Mouse (Mus musculus): ENCODE data around the gene Hpca. TPM values are rescaled to one million over a fixed set of nuclear protein-coding genes. Genes with fewer than 3 reads are reported as not detected.

Hpca gene
- total RNA-seq, 4 experiments from 2014 or later, result 809 to 955 (median 872) TPM

DNA sequence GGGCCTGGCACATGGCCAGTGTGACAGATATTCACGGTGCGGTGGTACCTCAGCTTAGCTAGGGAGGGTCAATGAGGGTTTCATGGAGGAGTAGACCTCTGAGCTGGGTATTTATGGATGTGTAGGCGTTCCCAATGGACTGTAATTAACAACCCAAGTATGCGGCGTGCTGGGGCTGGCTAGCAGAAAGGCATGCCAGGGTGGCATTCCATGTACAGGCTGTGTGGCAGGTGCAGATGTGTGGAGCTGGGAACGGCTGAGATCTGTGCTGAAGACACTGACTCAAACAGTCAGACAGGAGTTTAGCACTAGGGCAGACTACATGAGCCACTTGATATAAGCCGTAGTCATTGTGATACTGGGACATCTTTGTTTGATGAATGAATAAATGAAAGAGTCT, 13.2 kb downstream of the Hpca start:
- DNase-seq (ENCODE audit: low spot score in 2 of 2), result no peak

DNA sequence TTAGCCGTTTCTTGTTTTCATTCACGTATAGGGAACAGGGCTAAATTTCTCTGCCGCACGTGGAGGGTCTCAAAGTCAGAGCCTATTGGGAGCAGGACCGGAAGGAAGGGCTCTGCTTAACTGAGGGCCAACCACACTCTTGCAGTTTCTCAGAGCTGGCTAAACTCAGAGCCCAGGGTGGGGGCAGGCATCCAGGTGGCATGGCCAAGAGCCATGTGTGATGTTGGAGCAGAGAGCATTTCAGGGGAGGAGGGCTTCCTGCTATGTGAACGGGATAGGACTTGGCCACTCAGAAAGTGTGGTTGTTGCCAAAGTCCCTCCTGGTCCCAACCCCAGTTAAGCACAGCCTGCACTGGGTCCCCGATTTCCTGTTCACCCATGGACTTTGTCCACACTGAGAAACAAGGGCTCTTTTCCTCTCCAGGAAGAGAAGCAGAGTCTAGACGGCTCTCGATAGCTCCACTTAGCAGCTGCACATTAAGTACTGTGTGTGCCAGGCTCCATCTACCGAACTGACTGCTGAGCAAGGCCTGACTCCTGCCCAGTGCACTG, 14.4 kb downstream of the Hpca start:
- no peak for DNase-seq (ENCODE audit: low spot score in 2 of 2)

- DNase-seq (ENCODE audit: low spot score in 2 of 2), result no peak
Measured at GRCm38 (mm10) chr4:129106073-129106472, 15.8 kb downstream of the Hpca start.

DNA sequence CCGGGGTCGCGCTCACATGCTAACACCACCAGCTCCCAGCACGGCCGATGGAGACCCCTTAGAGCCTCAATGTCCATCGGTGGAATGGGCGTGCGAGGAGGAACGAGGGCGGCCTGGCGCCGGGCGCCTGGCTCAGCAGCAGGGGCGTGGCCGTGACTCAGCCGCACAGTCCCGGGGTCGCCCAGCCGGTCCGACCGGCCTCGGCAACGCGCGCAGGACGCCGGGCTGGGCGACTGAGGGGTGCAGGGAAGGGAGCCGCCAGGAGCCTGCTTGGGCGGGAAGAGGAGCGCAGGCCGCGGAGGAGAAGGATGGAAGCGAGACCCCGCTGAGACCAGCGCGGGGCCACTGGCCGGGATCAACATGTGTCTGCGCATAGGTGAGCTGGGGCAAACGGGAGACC, 16.5 kb downstream of the Hpca start, which contains the start of gene Tmem54:
TSS of gene Tmem54 (plus strand) at position 193 of the 400 bp plus-strand sequence.
- DNase-seq (ENCODE audit: low spot score in 2 of 2), result no peak

GRCm38 (mm10) chr4:129102133-129102829, 19.6 kb downstream of the Hpca start:
- DNase-seq (ENCODE audit: low spot score in 2 of 2), result no peak

DNA sequence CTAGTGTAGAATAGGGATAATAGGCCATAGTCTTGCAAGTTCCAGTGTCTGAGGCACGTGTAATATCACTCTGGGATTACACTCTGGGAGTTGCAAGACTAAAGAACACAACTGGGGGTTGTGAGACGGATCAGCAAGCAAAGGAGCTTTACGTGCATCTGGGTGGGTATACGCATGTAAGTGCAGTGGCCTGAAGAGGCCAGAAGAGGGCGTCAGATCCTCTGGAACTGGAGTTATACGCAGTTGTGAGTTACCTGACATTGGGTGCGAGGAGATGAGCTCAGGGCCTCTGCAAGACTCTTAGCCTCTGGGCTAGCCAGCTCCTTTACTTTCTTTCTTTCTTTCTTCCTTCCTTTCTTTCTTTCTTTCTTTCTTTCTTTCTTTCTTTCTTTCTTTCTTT, 24.8 kb downstream of the Hpca start:
- no peak for DNase-seq (ENCODE audit: low spot score in 2 of 2)

- DNase-seq (ENCODE audit: low spot score in 2 of 2), result no peak
Measured at GRCm38 (mm10) chr4:129095276-129095675, 26.6 kb downstream of the Hpca start.

DNA sequence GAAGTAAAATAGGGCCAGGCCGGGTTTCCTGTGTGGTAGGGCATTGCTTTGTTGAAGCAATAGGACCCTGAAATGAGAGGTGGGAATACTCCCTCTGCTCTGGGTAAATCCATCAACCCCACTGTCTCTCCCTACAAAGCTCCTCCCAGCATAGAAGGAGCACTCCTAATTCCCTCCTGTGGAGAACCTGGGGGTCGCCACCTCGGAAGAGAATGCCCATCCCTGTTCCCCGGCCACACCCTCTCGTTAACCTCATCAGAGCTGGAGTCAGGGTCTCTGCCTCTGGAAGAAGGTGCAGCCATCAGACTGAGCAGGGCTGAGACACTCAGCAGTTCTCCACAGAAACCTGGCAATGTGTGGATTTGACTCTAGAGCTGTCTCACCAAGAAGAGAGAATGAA, 34.0 kb downstream of the Hpca start:
- DNase-seq (ENCODE audit: low spot score in 2 of 2), result no peak

DNA sequence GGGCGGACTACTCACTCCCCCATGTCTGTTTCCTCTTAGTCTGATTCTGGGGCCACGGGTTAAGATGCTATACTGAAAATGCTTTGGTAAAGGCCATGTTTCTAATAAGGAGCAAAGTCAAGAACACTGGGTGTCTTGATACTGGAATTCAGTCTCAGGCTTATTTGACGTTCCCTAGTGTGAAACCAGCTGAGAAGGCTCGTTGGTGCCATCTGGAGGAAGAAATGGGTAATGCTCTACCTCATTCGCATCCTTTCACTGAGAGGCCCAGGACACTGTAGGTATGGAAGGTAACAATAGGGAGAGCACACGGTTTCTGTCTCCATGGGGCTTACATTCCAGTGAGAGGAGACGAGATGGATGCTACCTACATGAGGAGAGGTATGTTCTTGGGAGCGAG, 35.8 kb downstream of the Hpca start:
- DNase-seq (ENCODE audit: low spot score in 2 of 2), result peak in 1 of 2 experiments; percentile 59

GRCm38 (mm10) chr4:129084896-129085295, 36.9 kb downstream of the Hpca start:
- DNase-seq (ENCODE audit: low spot score in 2 of 2), result no peak

DNA sequence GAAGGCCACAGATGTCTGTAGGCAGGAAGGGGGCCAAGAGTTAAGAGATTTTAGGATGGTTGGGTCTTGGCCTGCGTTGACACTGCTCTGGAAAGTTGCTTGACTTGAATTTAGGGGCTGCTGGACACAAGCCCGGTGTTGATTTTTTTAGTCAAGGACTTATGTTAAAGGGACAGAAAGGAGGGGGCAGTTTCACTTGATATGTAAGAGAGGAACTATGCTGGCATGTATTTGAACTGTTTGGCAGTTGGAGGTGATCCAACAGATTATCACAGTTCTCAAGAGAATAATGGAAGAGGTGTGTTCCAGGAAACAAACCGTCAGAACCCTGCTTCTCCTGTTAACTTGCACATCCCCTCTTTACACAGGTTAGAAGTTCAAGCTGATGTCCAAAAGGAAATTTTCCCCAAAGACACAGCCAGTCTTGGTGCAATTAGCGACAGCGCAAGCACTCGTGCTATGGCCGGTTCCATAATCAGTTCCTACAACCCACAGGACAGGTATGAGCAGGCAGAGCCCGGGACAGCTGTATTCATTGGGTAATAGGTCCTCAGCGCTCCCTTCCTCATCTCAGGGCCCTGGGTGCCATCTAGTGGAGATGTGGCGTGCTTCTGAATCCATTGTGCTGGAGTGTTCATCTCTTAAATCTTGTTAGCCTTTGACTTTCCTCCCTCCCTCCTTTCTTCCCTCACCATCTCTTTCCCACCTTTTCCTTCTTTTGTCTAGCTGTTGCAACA, 39.3 kb downstream of the Hpca start:
- peak; percentile 33 to 41 for DNase-seq (ENCODE audit: low spot score in 2 of 2)

GRCm38 (mm10) chr4:129081939-129082338, 39.9 kb downstream of the Hpca start:
- no peak for DNase-seq (ENCODE audit: low spot score in 2 of 2)

GRCm38 (mm10) chr4:129081512-129081911, 40.3 kb downstream of the Hpca start:
- DNase-seq (ENCODE audit: low spot score in 2 of 2), result peak in 1 of 2 experiments; percentile 36

DNA sequence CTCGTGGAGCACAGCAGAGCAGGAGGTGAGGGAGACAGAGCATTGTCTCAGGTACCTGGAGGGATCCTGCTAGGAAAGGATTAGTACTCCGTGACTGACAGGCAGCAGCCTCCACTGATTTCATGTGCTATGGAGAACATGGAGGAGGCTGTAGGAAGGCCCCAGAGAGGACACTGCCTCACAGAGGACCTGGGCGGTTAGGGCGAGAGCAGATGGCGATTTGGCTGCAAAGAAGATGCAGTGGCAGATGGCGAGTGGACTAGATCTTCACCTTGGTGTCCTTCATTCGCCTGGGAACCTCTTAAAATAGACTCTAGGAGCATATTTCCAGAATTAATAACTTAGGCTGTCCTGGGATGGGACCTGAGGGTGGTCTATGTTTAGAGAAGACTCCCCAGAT, 40.8 kb downstream of the Hpca start:
- no peak for DNase-seq (ENCODE audit: low spot score in 2 of 2)

DNA sequence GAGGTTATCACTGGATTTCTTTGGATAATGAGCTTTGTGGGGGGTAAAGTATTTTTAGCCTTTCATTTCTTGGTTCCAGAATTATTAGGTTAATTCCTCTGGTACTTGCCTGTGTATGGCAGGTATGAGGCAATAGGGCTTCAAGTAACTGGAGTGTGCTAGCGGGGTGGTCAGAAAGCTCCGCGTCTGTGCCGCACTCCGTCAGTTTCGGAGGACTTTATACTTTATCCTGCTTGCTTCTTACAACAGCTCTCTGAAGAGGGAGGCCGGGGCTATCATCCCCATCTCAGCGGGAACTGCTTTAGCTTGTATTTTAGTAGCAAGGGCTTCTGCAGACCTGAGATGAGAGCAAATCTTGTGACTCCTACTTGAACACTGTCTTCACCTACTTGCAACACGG, 42.7 kb downstream of the Hpca start:
- no peak for DNase-seq (ENCODE audit: low spot score in 2 of 2)

GRCm38 (mm10) chr4:129068848-129069247, 53.0 kb downstream of the Hpca start:
- DNase-seq (ENCODE audit: low spot score in 2 of 2), result no peak

GRCm38 (mm10) chr4:129067638-129068415, 54.0 kb downstream of the Hpca start:
- no peak for DNase-seq (ENCODE audit: low spot score in 2 of 2)

DNA sequence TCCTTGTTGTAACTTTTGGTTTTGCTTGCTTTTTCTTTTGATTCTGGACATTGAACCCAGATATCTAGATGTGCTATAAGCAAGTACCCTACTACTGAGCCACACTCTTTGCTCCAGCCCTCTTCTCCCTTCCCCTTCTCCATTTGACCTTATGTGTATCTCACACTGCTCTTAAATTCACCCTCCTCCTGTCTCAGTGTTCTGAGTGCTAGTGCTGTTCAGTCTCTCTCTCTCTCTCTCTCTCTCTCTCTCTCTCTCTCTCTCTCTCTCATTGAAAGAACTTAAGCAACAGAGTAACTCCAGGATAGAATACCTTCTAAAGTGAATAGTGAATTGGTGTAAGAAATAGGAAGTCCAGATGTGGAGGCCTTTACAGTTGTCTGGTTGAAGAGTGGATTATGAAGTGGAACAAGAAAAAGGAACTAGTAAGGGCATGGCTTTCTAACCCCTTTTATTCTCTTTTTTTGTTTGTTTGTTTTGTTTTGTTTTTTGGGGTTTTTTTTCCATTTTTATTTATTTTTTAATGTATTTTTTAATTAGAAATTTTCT, 56.1 kb downstream of the Hpca start:
- no peak for DNase-seq (ENCODE audit: low spot score in 2 of 2)

- DNase-seq (ENCODE audit: low spot score in 2 of 2), result no peak
Measured at GRCm38 (mm10) chr4:129062281-129063075, 59.4 kb downstream of the Hpca start.
